Mouse (Mus musculus) thymus, adult 18-20 months (tissue): ENCODE results near the gene Dtl.

Experiments used
- DNase-seq, 2 experiments: peaks; one replicate each; pipeline ENCODE4 v3.0.0; 2022; ENCODE audit warnings: mixed read lengths in 2 of 2

Dtl gene

DNA sequence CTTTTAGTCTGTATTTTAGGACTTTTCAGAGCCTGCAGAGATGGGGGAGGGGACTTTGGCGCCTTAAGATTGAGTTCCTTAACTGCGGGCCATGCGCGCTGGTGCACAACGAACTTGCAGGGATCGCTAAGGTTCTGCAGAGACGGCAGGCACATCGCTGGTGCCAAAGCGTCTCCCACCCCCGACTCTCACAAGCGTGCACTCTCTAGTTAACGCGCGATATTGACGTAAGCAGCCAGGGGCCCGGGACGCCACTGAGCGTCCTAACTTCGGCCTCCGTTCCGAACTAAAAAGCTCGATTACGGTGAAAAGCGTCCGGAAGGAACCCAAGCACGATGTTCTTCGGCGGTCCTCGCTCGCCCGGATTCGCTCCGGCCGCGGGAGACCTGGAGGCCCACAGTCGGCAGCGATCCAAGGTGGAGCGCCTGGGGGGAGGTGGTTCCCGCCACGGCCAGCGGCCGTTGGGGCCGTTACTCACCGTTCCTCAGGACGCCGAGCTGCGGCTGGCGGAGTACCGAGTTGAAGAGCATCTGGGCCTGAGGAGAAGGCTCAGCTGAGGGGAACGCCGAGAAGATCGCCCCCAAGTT, 380 bp downstream of the Dtl start:
- DNase-seq, result peak; percentile 46 to 66

GRCm38 (mm10) chr1:191573906-191574639, 1.3 kb downstream of the Dtl start:
- no peak for DNase-seq

GRCm38 (mm10) chr1:191570415-191570814, 4.9 kb downstream of the Dtl start:
- no peak for DNase-seq

DNA sequence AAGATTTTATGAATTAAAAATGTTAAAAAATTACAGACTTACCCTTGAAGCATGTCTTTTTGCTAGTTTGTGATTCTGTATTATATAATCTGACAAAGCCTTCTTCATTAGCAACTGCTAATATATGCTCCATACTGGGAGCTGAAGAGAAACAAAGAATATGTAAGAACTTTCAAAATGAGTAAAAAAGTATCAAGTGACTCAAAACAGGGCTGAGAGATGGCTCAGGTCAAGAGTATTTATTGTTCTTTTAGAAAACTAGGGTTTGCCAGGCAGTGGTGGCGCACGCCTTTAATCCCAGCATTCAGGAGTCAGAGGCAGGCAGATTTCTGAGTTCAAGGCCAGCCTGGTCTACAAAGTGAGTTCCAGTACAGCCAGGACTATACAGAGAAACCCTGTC, 5.7 kb downstream of the Dtl start:
- DNase-seq, result no peak

DNA sequence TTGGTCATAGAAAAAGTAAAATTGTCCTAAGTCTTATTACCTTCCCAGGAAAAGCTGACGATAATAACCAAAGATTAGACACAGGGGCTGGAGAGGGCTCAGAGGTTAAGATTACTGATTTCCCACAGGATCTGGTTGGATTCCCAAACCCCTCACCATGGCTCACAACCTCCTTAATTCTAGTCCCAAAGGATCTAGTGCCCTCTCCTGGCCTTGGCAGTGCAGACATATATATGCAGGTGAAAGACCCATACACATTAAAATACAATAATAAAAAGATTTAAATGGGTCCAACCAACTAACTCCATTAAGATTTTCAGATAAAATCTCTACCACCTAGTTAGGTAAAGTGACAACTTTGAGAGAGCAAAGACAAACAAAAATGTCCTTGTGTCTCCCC, 7.5 kb downstream of the Dtl start:
- no peak for DNase-seq

- no peak for DNase-seq
These were observed 12.4 kb downstream of the Dtl start for GRCm38 (mm10) chr1:191562823-191563365.

DNA sequence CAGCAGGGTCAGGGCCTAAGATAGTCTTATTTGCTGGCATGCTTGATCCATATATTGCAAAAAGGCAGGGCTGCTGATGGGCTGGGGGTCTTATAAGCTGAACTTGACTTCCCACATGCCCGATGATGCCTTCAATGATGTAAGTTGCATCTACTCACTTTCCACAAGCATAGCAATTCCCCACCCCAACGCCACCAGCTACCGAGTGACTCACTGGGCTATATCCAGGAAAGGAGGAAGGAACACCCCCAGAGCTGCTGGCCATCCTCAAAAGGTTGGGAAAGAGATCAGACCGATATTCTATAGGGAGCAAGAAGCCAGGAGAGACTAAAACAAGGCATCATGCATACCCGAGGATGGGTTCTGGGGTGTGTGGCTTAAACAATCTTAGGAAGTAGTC, 15.6 kb downstream of the Dtl start:
- DNase-seq, result no peak

- no peak for DNase-seq
These were observed 18.2 kb downstream of the Dtl start for GRCm38 (mm10) chr1:191557109-191557508.

- no peak for DNase-seq
These were observed 24.6 kb downstream of the Dtl start for GRCm38 (mm10) chr1:191550786-191551185.

GRCm38 (mm10) chr1:191543747-191544146, 31.6 kb downstream of the Dtl start:
- no peak for DNase-seq

DNA sequence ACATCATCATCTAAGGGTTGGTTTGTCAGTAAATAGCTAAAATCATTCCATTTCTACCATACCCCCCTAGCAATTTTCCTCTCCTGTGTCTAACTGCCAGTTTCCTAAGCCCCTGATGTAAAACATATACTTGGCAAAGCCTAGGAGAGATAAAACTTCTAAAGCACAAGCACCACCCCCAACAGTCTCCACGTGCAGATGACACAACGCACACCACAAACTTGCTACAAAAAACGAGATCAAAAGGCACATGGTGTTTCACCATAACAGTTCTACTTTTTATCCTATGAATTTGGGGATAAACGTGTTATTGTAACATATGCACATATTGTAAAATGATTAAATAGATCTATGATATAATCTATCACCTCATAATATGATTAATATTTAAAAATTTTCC, 33.7 kb downstream of the Dtl start:
- no peak for DNase-seq

- no peak for DNase-seq
These were observed 34.3 kb downstream of the Dtl start for GRCm38 (mm10) chr1:191541014-191541413.

- DNase-seq, result no peak
These were observed 35.0 kb downstream of the Dtl start for GRCm38 (mm10) chr1:191540300-191540699.

- DNase-seq, result no peak
These were observed 40.4 kb downstream of the Dtl start for GRCm38 (mm10) chr1:191534896-191535295.

DNA sequence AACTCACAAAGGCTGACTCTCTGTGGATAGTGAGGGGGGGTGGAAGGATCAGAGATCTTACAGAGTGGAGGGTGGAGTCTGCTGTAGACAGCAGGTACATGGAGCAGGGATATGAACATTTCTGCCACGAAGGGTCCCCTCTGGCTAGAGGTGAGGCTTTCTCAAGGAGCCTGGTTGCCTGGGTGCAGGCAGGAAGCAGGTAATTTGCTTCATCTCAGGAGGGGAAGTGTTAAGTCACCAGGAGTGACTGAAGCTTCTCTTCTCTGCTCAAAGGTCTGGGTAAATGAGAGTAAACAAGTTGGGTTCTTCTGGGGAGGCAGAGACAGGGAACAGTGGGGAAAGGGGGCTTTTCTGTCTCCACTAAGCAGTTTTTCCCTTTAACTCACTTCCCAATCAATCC, 44.3 kb downstream of the Dtl start:
- no peak for DNase-seq

- no peak for DNase-seq
These were observed 45.9 kb downstream of the Dtl start for GRCm38 (mm10) chr1:191529406-191529805.

DNA sequence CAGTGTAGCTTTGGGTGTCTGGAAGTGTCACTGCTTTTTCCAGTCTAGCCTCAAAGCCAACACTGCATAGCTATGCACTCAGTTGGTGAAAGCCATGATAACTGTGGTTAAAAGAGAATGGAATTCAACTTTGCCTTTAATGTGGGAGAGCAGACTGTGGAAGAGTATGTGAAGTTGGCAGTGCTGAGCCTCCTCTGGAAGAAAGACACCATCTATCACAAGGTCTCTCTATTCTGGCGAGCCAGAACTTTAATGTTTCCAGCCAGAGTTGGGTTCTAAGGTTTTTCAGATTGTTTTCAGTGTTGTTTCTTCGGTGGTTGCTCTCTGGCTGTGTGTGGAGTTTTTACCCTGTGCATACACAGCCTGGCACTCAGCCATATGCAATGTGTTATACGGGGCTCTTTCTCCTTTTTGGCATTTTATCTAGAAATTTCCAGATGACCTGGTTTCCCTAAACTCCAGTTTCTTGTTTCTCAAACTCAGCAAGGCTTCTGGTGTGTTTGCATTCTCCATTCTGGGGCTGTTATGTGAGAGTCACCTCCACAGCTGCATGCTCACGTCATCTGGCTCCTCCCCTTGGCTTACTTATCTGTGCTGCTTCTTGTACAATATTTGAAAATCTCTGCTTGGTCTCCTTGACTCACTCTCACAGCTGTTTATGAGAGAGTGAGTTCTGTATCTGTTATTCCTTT, 47.3 kb downstream of the Dtl start:
- DNase-seq, result peak in 1 of 2 experiments; percentile 41

- DNase-seq, result no peak
These were observed 48.3 kb downstream of the Dtl start for GRCm38 (mm10) chr1:191527089-191527488.

DNA sequence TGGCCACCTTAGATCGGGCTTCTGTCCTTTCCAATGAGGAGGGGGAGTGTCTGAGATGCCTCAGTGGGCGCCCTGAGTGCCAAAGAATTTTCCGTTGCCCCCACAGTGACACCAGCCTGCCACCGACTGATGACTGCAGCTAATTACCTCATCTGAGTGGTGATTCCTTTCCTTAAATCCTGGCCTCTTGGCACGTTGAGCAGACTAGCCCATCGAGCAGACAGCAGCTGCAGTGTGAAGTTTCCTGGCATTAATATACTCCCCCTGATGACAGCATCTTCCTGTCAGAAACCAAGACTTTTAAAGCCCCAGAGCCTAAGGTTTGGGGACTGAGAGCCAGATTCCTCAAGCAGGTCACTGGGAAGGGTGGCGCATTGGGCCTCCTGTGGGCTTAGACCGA, 53.9 kb downstream of the Dtl start:
- DNase-seq, result no peak

- no peak for DNase-seq
These were observed 54.7 kb downstream of the Dtl start for GRCm38 (mm10) chr1:191520669-191521068.

GRCm38 (mm10) chr1:191520194-191520593, 55.1 kb downstream of the Dtl start:
- DNase-seq, result peak; percentile 33 to 60

GRCm38 (mm10) chr1:191519329-191520066, 55.8 kb downstream of the Dtl start:
- peak in 1 of 2 experiments; percentile 52 for DNase-seq

DNA sequence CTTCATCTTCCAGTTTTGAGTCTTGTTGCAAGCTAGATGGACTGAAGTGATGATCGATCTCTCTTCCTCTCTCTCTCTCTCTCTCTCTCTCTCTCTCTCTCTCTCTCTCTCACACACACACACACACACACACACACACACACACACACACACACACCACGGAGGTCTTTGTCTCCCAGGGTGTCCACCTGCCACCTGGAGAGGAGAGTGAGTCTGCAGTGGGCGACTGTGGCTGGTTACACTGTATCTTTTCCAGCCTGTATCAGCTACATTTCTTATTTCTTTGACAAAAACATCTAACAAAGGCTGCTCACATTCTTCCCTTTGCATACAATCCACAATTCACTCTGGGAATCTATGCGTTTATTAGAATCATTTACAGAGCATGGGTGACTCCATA, 56.4 kb downstream of the Dtl start:
- no peak for DNase-seq
